Mouse (Mus musculus) WW6 (cell line): ENCODE results near the gene Wdr86.
"Not testable (repeated sequence)": the region's sequence is repeated elsewhere in the genome, so short reads cannot be mapped to it uniquely, and the experiment has no call there.

Experiments
- DNase-seq: peaks from one replicate; pipeline ENCODE4 v3.0.0-alpha.2; 2013; ENCODE audit warnings: low read depth, low spot score

Gene Wdr86

DNA sequence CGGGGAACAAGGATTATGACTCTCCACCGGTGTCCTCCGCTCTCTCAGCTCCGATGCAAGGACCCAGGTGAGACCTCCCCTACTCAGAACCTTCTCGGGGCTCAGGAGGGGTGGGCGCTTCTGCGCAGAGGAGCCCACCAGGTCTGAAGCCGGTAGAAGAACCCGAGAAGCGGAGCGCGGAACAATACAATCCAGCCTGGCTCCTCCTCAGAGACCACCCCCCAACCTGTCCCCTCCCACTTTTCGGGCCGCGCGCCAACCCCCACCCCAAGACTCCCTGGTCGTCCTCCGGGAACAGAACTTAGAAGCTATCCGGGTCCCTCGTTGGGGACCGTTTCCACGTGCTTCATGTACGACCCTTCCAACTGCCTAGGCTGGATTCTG, at the start of gene Wdr86:
Gene Wdr86 (minus strand): TSS at position 240 of the 384 bp plus-strand sequence.
- DNase-seq: no peak

DNA sequence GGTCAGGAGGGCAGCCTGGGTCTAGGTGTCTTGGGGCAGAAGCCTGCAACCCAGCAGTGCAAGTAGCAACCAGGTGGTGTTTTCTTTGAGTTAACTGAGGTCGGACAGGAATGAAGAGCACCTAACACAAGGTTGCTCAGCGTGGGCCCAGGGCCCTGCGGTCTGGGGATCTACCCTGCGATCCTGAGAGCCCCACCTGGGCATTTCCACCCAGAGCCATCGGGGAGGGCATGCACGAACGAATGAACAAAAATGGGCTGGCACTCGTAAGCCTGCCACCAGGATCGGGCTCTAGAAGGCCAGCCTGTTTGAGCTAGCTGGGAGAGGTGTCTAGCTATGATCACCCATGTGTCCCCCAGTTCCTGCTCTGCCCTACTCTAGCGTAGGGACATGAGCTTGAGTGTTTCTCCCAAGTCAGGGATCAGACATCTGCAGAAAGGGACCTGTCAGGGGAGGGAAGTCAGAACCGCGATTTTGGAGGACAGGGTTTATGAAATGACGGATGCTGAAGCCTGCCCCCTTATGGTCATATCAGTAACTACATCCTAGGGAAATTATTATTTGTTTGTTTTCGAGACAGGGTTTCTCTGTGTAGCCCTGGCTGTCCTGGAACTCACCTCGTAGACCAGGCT, 49.5 kb upstream of the Wdr86 start:
- DNase-seq: no peak

DNA sequence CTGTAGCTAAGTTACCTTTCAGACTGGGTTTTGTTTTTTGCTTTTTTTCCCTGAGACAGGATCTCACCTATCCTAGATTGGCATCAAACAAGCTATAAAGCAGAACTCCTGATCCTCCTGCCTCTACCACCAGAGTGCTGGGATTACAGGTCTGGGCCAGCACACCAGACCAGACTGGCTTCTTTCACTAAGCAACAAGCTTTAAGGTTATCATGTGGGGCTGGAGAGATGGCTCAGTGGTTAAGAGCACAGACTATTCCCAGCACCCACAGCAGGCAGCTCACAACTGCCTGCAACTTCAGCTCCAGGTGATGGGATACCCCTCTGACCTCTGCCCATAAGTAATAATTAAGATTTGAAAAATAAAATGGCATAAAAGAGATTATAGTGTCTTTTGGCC, 48.8 kb upstream of the Wdr86 start:
- no peak for DNase-seq

DNA sequence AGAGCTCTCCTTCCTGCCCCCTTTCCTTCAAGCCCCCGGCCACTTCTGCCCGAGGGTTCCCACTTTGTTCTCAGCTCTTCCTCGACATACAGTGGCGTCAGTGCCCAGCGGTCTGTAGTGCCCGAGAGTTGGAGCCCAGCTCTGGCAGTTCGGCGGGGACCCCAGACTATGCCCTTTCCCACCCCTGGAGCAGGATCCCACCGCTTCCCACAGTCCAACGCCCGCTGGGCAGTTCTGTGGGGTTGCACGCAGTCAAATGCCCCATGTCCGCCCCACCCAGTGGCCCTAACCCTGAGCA, 48.3 kb upstream of the Wdr86 start:
- DNase-seq: no peak

DNA sequence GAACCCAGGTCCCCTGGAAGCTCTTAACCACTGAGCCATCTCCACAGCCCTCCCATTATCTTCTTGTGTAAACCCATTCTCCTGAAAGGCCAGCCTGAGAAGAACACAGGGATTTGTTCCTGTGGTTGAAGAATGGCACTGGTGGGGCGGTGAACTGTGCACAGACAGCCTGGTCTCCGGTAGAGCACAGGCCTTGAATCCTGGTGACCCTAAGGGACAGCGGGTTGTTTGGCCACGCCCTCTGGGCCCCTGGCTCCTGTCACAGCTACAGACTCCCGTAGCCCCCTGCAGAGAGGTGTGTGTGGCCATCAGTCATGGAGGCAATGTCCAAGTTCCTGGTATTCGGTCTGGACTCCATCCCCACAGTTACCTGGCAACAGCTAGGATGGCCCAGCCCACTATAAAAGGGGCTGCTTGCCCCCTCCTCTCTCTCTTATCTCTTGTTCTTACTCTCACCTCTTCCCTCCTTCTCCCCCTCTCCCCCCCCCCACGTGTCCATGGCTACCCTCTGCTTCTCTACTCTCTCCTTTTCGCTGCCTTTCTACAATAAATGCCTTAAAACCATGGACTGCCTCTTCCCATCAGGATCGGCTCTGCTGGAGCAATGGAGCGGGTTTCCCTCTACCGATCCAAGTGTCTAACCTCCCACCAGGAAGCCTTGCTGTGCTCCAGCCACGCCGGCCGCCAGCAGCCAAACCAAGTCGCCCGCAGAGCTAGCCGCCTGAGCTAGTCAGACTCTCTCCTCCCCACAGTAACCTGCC, 47.7 kb upstream of the Wdr86 start:
- DNase-seq: no peak

DNA sequence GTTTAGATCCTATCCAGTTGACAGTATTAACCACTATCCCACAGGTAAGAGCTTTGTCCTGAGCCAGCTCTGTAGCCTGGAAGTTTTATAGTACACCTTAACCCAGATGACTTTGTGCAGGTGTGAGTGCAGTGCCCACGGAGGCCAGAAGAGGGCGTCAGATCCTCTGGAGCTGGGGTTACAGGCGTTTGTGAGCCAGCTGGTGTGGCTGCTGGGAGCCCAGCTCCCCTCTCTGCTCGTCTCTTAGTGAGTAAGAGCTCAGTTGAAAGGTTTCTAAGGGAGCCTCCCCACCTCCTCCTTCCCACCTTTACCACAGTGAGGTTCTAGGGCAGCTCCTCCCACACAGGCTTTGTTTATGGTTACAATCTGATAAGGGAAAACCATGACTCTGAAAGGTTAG, 46.2 kb upstream of the Wdr86 start:
- DNase-seq: no peak

DNA sequence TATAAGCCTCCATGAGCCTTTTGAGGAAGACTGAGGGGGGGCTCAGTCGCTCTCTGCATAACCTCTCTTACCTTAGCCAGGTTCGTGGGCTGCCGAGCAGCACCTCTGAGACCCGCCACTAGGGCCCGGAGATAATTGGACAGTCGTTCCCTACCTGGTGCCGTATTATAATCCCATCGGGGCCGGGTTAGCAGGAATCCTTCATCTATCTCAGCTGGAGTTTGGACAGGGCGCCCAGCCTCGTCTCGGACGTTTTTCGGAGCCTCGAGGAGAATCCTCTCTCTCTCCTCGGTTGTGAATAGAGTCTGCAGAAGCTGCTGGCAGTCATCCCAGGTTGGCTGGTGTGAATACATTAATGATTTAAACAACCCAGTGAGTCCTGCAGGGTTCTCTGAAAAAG, 44.0 kb upstream of the Wdr86 start:
- not testable (repeated sequence) for DNase-seq

DNA sequence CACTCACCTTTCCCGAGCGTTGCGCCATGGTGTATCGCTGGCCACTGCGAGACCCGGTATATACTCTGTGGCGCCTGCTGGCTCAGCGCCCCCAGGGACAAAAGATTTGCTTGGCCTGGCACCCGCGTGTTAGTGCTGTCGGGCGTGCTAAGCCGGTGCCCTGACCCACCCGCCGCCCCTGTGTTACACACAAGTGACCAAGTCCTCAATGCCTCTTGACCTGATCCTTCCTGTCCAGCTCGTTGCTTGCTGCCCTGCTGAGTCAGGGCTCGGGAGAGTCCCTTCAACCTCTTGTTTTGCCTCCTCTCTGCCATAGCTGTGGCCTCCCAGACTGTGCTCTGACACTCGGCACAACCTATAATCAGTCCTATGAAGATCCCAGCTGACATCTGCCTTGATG, 27.3 kb upstream of the Wdr86 start, which contains the start of gene Crygn:
Gene Crygn (minus strand): TSS at position 193 of the 400 bp plus-strand sequence.
- DNase-seq: no peak

DNA sequence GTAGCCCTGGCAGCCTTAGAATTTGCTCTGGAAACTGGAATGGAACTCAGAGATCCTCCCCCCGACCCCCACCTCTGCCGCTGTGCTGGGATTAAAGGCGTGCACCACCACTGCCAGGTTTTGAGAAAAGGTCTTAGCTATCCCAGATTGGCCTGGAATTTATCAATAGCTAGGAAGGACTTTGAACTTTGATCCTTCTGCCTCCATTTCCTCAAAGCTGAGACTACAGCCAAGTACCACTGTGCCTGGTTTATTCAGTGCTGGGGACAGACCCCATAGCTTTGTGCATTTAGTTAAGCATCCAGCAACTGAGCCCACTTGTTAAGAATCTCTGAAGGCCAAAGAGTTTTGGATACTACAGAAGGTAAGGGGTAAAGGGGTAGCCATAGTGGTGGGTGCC, 26.4 kb upstream of the Wdr86 start:
- DNase-seq: no peak

DNA sequence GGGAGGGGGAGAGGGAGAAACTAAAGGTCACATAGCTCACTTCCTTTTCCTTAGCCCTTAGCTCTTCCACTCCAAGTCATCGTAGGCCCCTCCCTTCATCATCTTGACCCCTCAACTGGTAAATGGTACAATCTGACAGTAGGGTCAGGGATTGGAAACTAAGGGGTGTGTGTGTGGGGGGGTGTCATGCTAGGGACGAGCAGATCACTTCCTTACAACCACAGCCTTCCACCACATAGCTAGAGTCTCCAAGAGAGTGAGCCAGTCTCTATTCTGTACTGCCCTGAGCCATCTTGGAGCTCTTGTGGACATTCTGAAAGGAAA, 21.6 kb upstream of the Wdr86 start:
- no peak for DNase-seq

DNA sequence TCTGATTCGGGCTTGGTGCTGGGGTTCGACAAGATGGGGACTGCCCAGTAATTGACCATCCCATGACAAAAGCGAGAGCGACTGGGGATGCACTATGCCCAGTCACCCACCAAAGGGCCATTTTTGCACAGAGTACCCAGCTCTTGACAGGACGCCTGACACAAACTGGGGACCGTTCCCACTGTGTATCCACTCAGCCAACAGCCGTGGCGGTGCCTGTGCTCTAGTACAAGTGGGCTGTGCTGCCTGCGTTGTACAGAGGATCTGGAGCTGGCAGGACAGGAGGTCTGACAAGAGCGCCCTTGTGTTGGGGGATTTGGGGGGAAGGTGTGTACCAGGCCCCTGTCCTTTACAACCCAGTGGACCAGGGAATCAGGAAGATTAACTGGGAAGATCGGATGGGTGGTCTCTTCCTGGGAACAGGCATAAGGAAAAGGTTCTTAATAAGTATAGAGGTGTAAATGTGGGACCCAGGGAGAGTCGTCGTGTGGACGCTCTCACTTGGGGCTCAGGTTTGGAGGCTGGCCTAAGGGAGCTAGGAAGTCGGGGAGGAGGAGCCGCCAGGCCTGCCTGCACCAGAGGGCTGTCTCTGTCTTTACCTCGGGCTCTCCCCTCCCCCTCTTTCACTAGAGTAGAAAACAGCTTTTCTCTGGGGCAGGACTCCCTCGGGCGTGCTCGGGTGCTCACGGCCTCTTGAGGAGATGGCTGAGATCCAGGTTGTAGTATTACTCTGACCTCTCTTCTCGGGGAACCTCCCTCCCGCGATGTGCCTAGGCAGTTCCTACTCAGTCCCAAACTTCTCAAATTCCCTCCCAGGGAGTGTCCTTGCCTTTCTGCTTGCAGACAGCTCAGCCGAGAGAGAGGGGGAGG, 21.0 kb upstream of the Wdr86 start:
- DNase-seq: peak; percentile 80

DNA sequence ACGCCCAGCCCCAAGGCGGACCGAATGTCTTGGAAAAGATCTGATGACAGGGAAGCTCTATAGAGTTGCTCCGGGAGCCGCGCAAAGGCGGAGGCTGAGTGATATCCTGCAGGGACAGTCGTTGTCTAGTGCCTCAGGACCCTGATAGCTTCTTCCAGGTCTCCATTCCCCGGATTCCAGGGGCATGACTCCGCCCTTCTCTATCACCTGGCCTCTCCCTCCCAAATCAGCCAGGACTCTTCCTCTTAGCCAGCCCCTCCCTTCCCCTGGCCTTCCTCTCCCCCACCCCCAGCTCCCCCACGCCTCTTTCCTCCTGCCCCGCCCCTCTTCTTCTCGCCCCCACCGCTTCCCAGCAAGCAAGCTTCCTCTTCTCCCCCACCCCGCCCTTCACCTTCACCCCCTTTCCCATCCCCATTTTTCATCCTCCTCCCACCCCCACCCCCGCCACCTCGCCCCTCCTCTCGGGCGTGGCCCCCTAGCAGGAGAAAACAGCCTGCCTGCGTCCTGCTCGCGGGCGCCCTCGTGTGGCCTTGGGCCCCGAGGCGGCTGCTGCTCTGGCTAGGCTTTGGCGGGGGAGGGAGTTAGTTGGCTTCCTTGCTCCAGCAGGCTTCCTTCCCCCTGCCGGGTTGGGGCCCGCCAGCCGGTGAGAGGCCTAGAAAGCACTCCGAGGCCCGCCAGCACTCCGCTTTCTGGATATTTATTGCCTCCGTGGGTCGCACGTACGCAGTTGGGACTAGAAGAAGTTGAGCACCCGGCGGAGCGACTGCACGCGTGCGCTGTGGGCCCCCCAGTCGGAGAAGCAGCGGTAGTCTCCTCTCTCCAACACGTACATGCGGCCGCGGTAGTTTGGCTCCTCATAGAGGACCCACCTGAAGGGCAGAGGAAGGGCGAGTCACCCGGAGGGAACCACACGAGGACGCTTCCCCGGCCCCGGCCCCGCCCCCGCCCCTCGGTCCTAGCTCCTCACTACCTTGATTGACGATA, 20.1 kb upstream of the Wdr86 start:
- peak; percentile 82 for DNase-seq

DNA sequence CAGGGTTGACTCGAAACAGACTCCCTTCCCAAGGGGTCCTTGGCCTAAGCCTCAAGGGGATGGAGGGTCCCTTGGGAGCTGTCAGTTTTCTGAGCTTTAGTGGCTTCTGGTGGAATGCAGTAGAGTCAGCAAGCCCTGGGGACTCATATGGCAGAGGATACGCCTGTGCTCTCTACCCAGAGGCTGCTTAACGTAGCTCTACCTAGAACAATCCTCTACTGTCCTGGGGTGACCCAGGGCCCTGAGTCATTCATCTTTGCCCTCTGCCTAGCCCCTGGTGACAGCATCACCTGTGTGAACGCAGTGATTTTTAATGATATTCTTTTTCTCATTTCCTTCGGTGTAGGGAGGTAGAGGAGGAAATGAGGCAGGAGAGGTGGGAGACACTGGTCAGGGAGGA, 19.2 kb upstream of the Wdr86 start:
- no peak for DNase-seq

DNA sequence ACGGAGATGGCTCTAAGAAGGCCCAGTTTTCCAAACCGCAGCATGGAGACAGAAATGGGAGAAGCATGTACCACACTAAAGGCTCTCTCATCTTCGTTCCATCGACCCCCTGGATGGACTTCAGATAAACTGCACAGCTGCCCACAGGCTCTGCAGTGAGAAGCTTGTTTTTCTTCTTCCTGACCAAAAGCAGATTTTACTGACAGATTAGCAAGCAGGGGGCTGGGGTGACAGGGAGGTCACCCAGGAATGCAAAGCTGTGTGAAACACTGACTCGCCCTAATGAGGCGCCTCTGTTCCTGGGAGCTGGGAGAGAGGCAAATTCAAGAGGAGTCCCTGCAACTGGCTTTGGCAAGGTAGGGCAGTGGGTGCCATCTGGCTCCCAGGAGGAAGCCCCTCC, 17.0 kb upstream of the Wdr86 start:
- no peak for DNase-seq

DNA sequence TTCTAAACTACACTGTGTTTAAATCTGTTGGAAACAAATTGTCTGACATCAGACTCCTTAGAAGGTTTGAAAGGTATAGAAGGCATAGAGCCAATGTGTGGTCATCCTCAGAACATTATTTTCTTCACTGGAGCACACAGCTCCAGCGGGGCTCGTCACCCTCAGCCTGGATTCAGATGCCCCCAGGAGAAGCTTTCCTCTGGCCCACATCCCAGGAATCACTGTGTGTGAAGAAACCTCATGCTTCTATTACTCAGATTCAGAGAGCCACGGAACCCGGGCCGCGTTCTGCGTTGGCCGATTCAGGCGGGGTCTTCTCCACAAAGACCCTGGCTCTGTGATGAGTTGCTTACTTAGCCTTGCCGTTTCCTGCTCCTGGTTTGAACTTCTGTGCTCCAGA, 13.4 kb upstream of the Wdr86 start:
- DNase-seq: no peak

DNA sequence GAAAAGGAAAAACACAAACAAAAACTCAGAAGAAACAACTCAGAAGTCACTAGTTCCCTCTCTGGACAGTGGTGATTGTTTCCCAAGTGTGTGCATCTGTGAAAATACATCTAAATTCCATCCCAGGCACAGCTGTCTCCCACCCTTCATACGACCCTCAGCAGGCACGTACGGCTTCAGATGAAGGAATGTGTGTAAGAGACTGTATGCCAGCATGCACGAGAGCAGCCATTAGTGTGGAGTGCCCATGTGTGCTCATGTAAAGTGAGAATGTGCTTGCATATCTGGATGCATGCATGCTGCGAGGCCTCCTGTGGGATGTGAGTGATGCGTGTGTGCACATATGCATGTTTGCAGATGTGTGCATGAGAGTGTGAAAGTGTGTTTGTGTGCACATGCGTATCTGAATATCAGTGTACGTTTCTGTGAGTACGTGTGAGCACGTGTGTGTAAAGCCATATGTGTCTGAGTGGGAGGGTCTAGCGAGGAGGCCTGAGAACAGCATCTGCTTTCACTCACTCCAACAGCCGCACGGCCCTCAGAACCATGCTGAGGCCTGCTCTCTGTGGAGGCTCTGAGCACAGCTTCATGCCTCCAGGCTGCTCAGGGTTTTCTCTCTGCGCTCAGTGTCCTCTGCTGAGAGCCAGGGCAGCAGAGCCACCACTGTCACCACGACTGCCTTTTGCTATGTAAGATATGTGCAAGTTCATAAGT, 10.8 kb upstream of the Wdr86 start:
- DNase-seq: no peak

DNA sequence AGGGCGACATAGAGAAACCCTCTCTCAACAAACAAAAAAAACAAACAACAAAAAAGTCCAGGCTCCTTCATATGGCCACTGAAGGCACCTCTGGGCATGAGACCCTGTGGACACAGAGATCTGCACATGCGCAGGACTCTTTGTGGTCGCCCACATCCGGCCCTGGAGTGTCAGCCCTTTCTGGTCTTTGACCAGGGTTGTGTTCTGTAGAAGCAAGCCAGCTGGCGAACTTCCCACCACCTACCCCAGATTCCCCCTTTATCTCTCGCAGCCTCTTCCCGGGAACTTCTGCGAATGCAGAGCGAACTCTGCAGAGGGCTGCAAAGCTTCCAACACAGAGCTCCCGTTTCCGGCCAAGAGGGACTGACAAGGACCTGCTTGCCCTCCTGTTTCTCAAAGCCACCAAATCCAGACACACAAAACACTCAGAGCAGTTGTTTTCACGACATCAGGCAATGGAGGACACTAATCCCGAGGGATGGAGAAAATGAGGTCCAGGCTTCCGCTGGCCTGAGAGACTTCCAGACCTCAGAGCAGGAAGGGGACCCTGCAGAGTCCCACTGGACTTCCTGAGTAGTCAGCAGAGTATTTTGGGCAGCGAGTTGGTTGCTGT, 8.7 kb upstream of the Wdr86 start:
- no peak for DNase-seq

DNA sequence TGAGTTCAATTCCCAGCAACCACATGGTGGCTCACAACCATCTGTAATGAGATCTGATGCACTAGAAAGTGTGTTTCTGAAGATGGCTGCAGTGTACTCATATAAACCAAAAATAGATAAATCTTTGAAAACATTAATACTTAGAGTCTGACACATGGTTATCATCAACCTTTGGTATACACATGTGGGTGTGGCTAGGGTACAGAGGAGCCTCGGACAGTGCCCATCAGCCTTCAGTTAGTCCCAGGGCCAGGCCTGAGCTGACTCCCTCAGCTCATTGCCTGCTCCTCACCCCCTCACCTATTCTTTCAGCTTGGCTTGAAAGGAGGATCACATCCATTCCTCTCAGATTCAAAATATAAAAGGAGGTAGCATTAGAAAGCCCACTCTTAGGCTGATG, 8.0 kb upstream of the Wdr86 start:
- no peak for DNase-seq

DNA sequence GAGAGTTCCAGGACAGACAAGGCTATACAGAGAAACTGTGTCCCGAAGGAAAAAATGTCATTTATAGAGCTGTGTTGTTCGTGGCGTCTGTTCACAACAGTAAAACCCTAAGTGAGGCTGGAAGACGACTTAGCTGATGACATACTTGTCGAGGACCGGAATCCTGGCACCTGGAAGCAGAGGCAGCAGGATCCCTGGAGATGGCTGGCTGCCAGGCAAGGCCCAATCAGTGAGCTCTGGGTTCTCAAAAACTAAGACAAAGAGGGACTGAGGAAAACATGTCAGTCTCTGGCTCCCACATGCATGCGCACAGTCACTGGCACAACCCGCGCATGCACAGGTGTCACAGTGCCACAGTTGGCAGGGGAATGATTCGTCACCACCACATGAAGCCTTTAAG, 7.1 kb upstream of the Wdr86 start:
- no peak for DNase-seq

DNA sequence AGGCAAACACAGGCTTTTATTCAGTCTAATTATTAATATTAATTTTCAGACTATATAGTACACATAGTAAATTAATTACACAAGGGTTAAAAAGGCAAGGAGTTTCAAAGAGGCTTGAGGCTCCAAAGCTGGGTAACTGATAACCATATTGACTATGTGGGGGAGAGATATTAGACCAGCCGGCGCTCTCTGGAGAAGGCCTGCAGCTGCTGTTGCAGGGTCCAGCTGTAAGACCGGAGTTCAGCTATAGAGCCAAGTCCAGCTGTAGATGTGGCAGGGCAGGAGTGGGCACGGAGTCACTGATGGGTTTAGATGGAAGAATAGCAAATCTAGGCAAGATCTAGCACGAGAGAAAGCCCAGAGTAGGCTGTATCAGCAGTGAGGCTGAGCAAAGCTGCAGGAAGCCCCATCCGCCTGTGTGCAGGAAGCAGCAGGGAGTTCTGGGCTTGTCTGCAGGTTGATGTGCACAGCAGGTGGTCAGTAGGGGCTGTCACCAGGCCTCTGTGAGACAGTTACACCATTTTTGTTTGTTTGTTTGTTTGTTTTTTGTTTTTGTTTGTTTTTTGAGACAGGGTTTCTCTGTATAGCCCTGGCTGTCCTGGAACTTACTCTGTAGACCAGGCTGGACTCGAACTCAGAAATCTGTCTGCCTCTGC, 3.4 kb upstream of the Wdr86 start:
- DNase-seq: no peak
